Mouse (Mus musculus) bone marrow, adult 2 months (tissue): ENCODE data around the gene Tmem212.

Source experiments
- CTCF ChIP-seq: fragments of 200-500 bp; IDR thresholded peaks from 2 replicates; pipeline ENCODE4 v1.5.1; 2011; ENCODE audit warnings: low read length, control low read depth; ENCODE audit not compliant: control insufficient read depth, insufficient read depth
- POLR2A ChIP-seq: fragments of 200-500 bp; IDR thresholded peaks from 2 replicates; pipeline ENCODE4 v1.6.1; 2011; ENCODE audit warnings: low read depth, mild to moderate bottlenecking, control low read depth, low read length, borderline replicate concordance; ENCODE audit not compliant: control insufficient read depth

- TF ChIP-seq POLR2A (no peak), CTCF (no peak)
Observed at GRCm38 (mm10) chr3:27929219-27929618, 33.1 kb upstream of the Tmem212 start.
